11 mouse cellular contexts compared by ENCODE assay signal in the genomic region with DNA sequence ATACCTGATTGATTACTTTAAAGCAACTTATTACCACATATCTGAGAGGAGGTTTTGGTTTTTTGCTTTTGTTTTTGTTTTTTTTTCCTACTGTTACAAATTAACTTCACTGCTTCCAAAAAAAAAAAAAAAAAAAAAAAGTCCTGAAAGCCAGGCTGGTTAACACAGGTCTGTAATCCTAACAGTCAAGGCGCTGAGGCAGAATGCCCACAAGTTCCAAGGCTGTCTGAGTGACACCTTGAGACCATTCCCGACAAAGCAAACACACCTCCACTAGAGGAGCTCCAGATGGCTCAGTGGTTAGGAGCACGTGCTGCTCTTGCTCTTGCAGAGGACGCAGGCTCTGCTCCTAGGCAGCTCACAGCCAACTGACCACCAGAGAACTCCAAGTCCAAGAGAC.
"Had no signal": no experiment of that assay in that cellular context is flagged by ENCODE, and none has a peak within 500 bp of the region (broad histone marks: within the 10 kb centered on the region; RNA-seq: fewer than 3 reads in every experiment).

No protein-coding gene starts in this region.

- ATAC-seq: intestine, embryonic 16.5 days had no signal

- H3K9me3 ChIP-seq: limb, embryonic 15.5 days; midbrain, embryonic 12.5 days had no signal

- H3K4me2 ChIP-seq: limb, embryonic 15.5 days had no signal

- H3K4me3 ChIP-seq: limb, embryonic 15.5 days; midbrain, embryonic 12.5 days; myocyte had no signal

- H3K27ac ChIP-seq: kidney, postnatal 0 days; liver, embryonic 14.5 days; midbrain, embryonic 12.5 days had no signal

- H3K27me3 ChIP-seq: limb, embryonic 15.5 days; midbrain, embryonic 12.5 days had no signal

- H3K9ac ChIP-seq: limb, embryonic 15.5 days; liver, embryonic 14.5 days had no signal

- H3K36me3 ChIP-seq: limb, embryonic 15.5 days; midbrain, embryonic 12.5 days had no signal

- DNase-seq: layer of hippocampus, postnatal 36 days; right cerebral cortex, postnatal 4 days; spleen, adult 18-20 months; thymus, adult 18-20 months; thymus, postnatal 25 days had no signal
